Mouse (Mus musculus): ENCODE measurements around the gene Gm3336.

DNA sequence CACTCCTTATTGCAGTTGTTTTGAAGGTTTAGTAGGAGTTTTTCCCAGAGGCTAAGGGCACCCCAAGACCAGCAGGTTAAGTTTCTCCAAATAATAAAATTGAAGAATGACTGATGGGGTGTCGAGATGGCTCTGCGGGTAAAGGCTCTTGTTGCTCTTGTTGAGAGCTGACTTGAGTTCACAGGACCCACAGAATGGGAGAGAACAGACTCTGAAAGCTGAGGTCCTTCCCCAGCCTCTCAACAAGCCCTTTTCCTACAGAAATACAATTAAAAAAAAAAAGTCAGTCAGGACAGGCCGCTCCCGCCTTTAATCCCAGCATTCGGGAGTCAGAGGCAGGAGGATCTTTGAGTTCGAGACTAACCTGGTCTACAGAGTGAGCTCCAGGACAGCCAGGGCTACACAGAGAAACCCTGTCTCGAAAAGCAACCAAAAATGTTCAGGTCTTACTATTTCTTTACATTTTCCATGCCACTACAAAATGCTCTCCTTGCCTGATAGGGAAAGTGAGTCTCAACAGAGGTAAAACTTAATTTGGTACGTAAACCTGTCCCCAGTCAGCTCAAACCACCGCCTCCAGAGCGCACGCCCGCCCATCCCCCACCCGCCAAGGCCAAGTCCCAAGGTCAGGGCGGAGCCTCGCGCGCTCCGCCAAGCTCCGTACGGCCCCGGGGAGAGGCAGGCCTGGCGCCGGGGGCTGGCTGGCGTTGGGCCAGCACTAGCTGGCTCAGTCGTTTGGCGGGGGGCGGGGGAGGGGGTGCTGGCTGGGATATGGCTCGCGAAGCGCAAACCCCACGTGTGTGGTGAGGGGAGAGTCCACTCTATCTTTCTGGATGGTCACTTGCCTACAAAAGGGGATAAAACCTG is 22.1 kb upstream of the Gm3336 start:
- no peak for TF ChIP-seq TCF12 (IDR thresholded peaks at IDR 0.05; ENCODE audit: insufficient read depth, poor library complexity, severe bottlenecking)
- no peak for TF ChIP-seq E2F4 (IDR thresholded peaks at IDR 0.05; ENCODE audit: insufficient read depth)
- no peak for TF ChIP-seq MAX (IDR thresholded peaks at IDR 0.05; ENCODE audit: low read depth)
- no peak for TF ChIP-seq SRF (IDR thresholded peaks at IDR 0.05; ENCODE audit: control insufficient read depth, insufficient read length, low read depth)
- TF ChIP-seq REST (IDR thresholded peaks at IDR 0.05; ENCODE audit: insufficient read depth, insufficient read length), result no peak
